Mouse (Mus musculus) cortical plate, adult 2 months (tissue): ENCODE measurements around the gene Cryga.

Source experiments
- CTCF ChIP-seq: fragments of 200-500 bp; IDR thresholded peaks from 2 replicates; pipeline ENCODE4 v1.5.1; 2011; ENCODE audit warnings: mild to moderate bottlenecking, control low read depth, low read length; ENCODE audit not compliant: insufficient read depth; ENCODE audit errors: extremely low read depth
- POLR2A ChIP-seq: fragments of 200-500 bp; IDR thresholded peaks from 2 replicates; pipeline ENCODE4 v1.6.1; 2011; ENCODE audit warnings: mild to moderate bottlenecking, low read length, control low read depth; ENCODE audit not compliant: insufficient read depth; ENCODE audit errors: extremely low read depth

GRCm38 (mm10) chr1:65067842-65068241, 35.3 kb downstream of the Cryga start:
- no peak for TF ChIP-seq CTCF
- no peak for TF ChIP-seq POLR2A
